Mouse (Mus musculus) liver (tissue): ENCODE results near the gene Meis2.

Experiments
- DNase-seq: peaks from one replicate; pipeline ENCODE4 v3.0.0-alpha.2; 2020; ENCODE audit warnings: mixed read lengths

Gene Meis2

DNA sequence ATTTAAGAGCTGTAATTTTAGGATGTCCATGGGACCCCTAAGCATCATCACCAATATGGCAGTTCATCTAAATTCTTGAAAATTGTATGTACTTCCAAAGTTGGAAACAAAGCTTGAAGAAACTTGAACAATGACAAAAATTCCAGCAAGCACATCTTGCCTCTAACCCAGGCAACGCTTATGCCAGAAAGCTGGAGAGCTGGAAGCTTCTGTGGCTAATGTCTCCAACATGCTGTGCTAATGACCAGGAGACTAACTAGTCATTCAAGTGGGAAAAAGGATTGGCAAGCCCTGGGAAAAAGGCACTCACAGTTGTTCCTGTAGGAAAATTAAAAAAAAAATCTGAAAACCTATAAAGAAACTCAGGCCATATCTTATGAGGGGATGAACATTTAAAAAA is 127.7 kb downstream of the Meis2 start:
- no peak for DNase-seq

DNA sequence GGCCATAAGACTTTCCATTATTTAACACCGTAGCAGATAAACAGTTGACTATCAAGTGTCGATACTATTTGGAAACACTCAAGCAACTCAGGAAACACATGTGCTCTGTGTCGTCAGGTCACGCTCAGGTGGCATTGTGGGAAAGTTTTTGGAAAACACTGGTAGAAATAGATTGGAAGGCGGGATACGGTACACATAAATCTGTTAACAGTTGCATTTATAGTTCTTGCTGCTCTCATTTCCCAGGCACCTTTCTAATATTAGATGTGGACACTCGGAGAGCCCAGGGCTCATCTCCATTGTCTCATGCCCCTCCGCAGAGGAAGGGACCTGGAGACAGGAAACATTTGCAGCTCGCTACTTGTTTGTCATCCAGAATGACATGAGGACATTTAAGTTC is 128.9 kb downstream of the Meis2 start:
- no peak for DNase-seq

DNA sequence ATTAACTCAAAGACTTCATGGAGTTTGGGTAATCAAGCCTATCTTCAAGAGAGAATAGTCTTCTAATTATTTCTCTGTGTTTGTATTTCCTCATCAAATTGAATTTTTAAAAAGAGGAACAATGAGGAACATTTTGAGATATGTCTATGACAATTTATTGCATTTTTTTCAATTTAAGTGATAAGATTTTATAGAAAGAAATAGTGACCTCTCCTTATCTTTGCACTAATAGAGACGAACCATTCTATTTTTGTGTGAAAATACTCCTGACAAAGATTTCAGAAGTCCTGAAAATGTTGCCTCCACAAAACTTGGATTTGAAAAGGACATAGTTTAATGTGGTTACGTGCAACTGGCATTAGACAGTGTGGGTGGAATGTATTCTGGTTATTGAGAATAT is 131.3 kb downstream of the Meis2 start:
- DNase-seq = no peak

DNA sequence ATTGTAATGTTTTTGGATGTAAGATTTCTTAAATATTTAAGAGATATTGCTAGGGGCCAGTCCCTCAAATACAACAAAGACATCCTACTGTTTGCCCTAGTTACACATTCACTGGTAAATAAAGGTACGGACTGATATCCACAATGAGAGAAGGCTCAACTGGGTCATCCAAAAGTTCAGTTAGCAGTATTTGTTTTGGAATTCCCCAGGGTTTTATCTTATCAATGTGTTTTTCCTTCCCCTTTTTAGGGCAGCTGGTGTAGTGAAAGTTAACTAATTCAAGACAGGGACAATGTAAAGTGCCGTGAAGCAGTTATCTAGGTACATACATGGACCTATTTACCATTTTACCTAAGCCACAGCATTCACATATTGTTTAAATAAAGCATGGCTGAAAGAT is 132.4 kb downstream of the Meis2 start:
- DNase-seq = no peak

DNA sequence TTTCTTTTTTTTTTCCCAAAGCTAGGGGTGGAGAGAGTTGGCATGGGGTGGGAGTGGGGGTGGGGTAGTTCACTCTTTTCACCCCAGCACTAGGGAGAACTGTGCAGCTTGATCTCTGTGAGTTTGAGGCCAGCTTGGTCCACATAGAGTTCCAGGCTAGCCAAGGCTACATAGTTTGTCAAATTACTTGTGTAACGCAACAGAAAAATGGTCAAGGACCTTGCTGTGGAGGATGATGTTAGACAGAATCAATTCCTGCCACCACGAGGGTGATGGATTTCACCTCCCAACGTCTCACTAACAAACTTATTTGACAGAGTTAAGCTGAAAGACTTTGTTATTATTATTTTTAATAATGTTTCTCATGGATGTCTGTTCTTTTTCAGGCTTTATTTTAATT is 139.9 kb downstream of the Meis2 start:
- DNase-seq = no peak

DNA sequence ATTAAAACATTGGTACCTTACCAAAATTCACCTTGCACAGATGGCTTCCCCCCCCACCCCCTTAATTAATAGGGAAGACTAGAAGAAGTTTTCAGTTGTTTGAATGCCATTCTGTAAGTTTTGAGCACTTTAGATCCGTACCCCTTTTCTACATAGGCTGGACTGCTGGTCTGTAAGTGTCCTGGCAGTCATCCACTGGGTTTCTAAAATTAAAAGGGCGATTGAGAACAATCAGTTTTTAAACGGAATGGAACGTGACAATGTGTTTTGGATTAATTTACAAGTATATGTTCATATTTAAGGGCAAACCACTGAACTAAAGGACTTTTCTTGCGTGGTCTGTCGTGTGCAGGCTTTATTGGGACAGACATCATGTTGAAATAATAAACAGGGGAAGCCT is 141.2 kb downstream of the Meis2 start:
- DNase-seq = no peak

DNA sequence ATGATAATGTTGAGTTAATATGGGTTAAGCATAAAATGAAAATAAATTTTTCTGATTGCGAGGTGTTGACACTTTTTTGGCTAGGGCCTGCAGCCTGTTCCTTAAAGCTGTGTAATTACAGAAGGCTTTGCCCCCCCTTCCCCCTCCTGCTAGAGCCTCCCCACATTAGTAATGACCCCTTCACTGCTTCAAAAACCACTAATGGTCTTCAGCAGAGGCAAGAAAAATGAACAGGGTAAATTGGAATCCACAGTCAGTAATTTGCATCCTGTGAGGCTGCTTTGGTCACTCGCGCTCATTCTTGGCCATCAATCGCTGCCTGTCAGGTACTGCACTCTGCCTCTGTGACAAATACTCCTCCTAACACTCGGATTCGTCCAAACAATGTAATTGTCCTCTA is 142.4 kb downstream of the Meis2 start:
- DNase-seq = no peak

DNA sequence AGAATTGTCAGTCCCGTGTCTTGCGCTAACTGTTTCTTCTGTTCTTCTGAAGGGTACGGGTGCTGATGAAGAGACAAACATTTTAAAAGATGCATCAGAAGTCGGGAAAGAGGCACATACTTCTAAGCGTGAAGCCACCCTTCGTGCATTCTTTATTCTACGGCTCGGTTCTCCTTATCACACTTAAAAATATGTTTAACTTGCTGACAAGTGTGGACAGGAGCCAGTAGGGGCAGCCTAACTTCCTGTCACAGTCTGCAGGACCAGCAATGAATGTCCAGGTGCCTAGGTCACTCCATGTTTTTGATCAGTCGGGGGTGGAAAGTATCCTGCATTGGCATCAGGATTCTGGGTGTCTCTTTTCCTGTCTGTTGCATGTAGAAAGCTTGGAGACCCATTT is 144.0 kb downstream of the Meis2 start:
- DNase-seq = no peak

DNA sequence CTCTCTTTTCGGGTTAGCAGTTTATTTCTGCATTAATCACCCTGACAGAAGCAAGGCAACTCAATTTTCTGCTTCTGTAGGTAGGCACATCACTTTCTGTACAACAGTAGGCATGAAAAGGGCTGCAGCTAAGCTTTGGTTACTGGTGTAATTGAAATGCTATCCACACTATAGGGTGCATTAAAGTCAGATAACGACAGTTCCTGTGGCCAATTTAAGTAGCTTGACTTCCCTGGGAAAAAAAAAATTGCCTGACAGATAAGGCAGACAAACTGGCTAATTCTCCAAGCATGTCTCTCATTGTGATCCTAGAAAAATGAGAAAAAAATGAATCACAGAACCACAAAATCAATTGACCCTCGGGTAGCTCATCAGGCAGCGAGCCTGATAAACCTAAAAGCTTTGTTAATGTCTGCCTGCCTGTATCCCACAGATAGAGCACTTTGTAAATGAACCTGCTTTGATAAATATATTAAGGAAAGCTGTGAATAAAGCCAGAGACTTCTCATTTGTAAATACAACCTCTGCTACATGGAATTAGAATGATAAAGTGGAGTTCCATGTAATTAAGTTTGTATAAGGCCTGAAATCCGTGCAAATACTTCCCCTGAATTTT is 145.2 kb downstream of the Meis2 start:
- no peak for DNase-seq

DNA sequence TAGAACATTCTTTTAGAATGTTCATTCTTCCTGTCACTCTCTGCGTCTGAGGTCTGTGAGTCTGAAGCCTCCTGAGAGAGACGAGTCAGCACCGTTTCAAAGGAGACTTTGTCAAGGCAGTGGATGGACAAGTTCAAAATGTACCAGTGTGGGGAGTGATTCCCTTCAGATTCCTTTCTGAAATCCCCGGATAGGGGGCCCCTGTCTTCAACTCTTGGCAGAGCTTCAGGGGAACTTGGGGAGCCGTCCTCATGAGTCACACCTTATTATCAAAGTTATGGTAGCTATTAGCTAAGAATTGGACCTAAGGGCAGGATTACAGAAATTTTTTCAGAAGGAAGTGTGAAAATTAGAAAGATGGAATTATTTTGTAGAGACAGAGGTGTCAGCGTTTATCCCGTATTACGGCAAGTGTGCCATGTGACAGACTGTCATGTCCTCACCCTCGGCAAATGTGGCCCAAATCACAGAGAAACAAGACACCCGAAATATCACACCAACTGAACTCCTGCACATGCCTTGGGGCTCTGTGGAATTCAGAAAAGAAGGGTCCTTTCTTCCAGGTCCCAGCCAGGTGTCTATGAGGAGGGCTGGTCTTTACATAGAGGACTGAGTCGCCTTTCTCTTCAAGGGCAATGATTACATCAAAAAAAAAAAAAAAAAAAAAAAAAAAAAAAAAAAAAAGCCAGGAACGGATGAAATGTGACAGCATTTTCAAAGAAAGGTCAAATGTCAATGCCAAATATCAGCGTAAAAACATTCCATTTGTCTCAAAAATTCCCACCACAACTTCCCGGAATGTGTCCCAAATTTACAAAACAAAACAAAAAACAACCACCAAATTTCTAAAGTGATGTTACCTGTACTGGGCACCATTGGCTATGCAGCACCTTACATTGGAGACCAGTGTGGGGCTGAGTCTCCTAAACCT is 146.2 kb downstream of the Meis2 start:
- DNase-seq = no peak

DNA sequence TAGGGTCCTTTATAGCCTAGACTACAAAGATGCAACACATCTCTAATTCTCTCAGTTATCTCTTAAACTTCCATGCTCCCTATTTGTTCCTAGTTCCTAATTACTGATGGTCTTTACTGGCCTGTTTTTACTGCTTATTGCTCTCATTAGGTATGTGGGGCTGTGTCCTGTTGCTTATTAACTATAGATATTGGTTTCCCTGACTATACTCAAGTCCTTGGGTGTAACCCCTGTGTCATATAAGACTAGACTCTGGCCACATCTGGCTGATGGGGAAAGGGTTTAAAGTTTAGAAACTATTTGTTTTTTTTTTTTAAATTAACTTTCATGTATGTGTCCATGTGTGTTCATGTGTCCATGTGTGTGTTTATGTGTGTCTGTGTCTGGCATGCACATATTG is 147.1 kb downstream of the Meis2 start:
- no peak for DNase-seq

DNA sequence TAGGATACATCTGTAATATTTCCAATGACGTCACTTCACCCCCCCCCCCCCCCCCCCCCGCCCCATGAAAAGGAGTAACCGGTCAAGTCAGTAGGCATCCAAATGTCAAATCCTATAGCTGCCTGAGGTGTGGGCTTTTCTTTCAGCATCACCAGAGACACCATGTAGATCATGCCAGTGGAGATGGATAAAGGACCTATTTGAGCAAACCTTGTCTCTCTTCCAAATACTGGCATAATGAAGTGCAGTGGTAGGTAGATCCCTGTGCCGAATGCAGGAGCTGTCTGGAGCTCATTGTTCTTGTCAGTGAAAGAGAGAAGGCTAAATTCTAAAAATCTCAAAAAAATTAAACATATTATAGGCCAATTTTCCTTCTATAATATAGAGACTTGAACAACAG is 151.1 kb downstream of the Meis2 start:
- DNase-seq = no peak

DNA sequence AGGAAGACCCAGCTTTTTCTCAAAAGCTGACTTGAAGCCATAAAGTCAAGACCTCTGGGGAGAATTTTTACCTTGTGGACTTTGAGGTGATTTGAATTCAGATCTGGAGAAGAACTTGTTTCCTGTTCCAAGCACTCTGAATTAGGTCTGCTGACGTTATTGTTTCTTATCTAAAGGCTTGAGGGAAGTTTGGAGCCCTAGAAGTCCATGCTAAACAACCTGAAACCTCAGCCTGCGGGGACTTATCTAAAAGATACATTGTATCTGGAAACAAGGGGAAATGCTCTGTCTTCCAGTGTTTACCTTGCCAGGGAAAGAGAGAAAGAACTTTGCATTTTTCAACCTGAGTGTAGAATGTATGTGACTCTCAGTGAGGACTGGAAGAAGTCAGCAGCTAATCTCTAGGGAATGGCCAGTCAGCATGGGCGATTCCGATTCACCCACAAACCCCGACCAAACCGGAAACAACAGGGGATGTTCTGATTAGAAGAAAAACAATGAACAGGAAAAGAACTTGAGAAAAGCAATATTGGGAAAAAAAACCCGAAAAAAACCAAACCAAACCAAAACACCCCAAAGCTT is 152.6 kb downstream of the Meis2 start:
- DNase-seq = no peak

DNA sequence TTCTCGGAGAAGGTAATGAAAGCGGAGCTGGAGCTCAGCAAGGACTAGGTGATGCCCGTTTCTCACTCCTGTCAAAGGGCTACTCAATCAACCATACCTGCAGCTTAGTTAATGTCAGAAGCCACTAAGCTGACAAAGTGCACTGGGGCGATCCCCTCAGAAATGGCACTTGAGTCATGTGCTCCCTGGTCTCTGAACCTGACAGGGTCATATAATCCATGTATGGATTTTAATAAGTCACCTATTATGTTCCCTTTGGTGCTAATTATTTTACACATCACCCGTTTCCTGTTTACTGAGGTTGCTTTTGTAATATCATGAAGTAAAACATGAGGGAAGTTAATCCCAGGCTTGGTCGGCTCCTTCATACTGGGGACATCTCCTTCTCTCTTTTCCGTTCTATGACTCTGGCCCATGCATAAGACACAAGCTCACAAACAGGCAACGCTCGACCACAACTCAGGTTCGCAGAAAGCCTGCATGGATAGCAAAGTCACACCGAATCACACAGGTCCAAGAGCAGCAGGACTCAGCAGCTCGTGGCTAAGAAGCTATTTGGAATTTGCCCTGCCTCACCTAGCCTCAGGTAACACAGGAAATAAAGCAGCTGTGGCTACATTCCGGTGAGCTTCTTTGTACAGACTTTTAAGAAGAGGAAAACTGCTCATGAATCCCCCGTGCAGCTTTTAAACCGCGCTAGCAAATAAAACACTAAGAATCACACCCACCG is 153.6 kb downstream of the Meis2 start:
- no peak for DNase-seq

DNA sequence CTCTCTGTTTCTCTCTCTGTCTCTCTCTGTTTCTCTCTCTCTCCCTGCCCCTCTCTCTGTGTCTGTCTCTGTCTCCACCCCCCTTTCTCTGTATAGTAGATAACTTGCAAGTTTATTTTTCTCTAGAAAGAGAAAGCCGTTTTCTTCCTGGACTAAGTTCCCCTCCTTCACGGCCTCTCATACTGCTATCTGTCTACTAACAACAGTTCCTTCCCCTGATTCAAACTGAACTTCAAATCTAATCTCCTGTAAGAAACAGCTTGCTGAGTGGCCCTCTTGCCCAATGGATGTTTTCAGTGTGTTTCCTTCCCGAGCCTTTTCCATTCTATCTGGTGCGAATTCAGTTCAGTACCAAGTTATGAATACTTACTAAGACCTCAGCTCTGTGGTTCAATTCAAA is 155.4 kb downstream of the Meis2 start:
- no peak for DNase-seq

DNA sequence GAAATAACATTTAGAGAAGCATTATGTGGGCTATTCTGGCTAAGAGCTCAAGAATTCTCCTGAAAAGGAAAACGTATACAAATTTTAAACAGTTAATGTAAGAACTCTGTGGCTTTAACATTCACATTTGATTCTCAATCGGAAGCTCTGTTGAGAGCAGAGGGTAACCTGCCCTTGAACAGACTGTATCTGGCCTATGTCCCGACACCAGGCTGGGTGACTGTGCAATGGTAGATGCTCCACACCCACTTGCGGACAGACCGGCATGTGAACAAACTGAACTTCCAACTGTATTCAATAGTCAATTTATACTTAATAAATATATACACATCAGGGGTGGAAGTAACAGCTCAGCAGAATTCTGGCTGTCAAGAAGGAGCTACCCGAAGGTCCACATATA is 164.6 kb downstream of the Meis2 start:
- DNase-seq = no peak

DNA sequence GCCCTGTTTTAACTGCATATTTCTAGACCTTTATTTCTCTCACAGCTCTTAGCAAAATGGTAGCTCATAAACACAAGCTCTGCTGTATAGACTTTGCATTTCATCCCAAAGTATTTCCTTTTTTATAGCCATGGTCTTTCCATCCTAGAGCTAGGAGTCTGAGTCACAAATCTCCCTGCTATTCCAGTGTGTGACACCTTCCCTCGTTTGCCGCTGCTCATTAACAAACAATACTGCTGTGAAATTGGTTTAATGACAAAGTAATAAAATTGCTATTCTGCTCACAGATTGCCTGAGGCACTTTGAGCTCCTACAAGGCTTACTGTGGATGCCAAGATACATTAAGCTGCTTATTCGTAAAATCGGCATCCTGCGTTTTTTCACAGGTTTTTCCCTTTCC is 168.1 kb downstream of the Meis2 start:
- DNase-seq = no peak

DNA sequence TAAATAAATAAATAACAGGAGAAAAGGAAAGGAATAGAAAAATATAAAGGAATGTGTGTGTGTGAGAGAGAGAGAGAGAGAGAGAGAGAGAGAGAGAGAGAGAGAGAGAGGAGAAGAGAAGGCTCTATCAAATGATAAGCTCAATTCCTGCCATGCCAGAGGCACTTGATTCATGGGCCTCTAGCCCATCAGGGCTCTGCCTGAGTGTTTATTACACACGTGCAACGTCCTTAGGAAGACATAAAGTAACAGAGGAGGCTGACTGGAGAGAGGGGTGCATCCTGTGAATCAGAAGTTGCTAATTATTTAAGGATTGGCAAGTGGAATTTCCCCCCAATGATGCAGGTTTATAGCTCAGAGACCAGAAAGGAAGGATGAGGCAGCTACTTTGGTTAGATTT is 168.6 kb downstream of the Meis2 start:
- no peak for DNase-seq

DNA sequence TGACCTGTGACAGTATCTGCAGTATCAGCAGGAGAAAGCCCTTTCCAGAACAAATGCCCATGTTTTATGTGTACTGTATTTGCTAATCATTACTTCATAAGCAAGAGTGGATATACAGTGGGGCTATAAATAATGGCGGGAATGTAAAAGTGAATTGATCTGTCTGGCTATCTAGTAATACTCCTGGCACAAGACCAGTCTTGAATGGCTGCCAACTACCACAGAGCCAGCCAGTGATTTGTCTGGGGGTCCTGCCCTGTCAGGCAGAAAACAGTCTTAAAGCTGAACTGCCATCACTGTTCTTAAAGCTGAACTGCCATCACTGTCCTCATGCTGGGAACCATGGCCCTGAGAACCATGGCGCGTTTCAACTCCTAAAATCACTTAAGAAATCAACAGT is 169.9 kb downstream of the Meis2 start:
- no peak for DNase-seq

DNA sequence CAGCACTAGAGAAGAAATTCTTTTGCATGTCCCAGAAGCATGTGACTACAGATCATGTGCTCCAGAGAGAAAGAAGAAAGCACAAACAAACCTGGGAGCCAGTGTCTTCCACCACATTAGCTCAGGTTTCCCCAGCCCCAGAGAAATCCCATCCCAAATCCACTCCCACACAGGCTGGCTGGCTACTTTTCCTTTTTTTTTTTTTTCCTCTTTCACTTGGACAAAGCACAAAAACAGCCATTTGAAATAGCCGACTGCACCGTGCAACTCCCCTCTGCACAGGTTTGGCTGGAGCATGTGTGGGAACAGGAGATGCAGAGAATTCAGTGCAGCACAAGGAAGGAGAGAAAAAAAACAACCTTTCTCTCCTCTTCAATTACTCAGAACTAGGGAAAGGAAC is 170.4 kb downstream of the Meis2 start:
- DNase-seq = no peak

DNA sequence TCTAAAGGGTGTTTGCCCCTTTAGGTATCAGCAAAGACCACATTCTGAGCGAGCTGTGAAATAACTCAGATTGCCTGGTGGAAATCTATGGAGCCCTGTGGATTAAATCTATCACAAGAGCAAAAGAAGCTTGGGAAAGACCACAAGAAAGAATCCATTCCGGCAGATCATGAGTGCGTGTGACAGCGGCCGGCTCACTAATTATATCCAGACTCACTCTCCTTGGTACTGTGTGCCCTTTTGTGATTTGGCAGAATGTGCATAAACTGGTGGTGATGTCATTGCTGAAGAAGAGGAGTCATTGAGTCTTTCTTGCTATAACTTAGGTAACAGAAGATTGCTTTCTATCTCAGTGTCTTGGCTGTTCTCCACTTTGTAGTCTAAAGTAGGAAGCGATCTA is 172.5 kb downstream of the Meis2 start:
- DNase-seq = no peak

DNA sequence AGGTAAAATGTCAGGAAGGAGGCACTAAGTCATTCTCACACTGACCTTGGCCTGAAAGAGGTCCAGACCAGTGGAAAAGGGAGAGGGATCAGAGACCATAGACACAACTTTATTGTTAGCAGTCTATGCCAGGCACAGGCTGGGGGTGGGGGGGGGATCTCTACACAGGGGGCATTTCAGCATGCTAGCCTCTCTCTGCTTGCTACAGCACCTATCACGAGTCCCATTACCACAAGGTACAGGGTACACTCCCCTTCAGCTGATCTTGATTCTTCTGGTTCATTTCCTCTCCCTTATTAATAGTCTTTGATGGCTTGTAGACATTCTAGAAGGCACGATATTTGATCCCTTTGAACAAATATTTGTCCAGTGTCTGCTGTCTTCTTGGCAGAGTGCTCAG is 174.9 kb downstream of the Meis2 start:
- DNase-seq = no peak

DNA sequence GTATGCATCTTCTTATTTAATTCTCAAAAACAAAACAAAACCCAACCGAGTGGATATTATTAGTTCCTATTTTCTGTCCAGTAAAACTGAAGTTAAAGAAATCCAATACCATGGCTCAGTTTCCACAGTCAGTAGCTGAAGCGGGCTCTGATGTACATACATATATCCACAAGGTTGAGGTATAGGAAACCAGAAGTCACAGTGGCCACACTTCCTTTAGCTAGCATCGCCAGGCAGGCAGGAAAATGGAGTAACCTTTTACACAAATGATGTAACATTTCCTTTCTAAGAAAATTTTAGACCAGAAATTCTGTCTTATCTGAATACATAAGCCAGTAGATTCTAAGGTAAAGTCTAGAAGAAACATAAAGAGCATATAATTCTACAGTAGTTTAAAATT is 175.6 kb downstream of the Meis2 start:
- no peak for DNase-seq

DNA sequence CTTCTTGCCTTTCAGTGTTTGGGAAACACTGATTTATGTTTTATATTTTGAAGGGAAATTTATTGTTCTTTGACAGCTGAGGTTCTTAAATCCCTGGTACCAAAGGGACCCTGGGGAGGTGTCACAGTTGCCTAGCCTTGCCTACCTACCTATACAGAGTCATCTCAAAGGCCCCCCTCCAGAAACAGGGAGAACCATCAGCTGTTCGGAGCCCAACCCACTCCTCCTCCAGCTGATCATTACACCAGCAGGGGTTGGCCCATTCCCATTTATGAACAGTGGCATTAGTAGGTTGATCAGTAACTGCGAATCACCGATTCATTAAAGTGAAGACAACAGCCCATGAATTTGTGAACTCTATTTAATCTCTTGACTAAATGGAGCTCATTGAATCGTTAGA is 176.4 kb downstream of the Meis2 start:
- no peak for DNase-seq
